Mouse (Mus musculus) inflammation-experienced regulatory T-cells, adult 16 weeks (primary cell): ENCODE results near the gene Shprh. TPM values are rescaled to one million over a fixed set of nuclear protein-coding genes. Genes with fewer than 3 reads are reported as not detected.

ENCODE experiments used
- polyA plus RNA-seq: library from polyadenylated mRNA; unstranded; fragments of 100-300 nt; shearing (Covaris generic); gene quantifications from one replicate; pipeline ENCODE4 v1.2.1, GENCODE M21; 2017

The Shprh gene
- 72.4 TPM for polyA plus RNA-seq

DNA sequence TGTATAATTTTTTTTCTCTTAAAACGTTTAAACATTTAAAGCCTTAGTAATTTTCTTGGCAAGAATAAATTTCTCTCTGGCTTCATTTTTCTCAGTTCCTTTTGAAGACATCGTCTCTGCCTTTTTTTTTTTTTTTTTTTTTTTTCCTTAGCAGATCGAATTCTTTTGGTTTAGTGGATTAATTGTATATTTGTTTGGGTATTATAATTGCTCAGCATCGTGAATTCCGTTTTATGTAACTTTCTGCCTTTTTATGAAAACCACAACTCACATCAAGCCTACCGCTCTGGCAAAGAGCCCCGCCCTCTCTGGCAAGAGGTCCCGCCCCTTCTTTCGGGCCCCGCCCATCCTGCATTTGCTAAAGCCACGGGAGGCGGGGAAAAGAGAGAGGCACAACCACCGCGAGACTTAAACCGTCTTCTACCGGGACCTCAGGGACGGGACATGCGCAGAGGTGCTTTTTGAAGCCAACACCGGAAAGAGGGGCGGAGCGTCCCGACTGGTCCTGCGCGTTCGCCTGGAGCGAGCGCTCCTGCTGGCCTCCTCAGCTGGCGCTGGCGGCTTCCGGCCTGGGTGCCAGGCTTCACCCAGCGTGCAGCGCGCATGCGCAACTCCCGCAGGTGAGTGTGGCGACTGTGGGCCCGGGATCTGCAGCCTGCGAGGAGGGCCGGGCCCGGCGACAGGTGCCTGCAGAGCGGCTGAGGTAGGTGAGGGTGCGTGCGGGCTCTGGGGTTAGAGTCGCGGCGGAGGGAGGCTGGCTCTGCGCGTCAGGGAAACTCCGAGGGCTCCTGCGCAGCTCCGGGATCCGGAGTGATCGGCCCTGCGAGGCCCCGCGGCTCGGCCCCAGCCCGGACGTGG lies at the start of gene Shprh:
Gene Shprh (plus strand): TSS at position 544 of the 858 bp plus-strand sequence.

Other genes starting within 250 kb of the Shprh start
- gene Grm1, start 67.1 kb upstream of the Shprh start, polyA plus RNA-seq = not detected
- gene Fbxo30, start 131.9 kb downstream of the Shprh start, polyA plus RNA-seq = 3.3 TPM
- gene Epm2a, start 194.0 kb downstream of the Shprh start, polyA plus RNA-seq = not detected